Mouse (Mus musculus): ENCODE measurements at regions not wholly inside any gene's neighbourhood (a gene's known extent, or its start where the extent isn't known, plus 50 kb on each side); places are given as distances from the start of the nearest gene placed in this dataset.

DNA sequence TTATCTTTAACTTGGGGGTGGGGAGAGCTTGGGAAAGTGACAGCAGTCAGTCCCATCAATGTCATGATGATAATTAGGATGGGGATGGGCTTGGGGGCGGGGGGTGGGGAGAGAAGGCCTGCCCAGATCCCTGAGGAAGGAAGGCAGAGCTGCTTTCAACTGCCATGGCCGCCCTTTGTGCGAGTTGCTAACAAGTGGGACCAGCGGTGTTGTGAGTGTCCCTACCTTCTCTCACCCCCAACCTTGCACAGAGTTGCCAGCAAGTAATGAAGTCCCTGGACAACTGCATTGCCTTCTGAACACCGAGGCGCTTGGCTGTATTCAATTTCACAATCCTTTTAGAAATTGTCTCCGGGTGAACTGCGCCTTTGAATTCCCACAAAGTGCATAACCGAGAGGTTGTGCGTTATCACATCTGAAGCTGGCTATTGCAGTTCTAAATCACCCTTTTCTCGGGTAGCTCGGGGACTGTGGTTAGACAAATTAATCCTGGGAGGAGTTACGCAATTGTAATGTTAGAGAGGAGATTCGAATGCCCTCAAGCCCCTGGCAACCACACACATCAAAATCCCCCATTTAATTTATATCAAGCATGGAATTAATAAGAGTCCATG is 257.9 kb upstream of the Daam1 start:
- TF ChIP-seq CTCF (IDR thresholded peaks at IDR 0.05; ENCODE audit: extremely low read depth, insufficient read length, insufficient replicate concordance, low read depth, low read length) (no peak), POLR2A (IDR thresholded peaks at IDR 0.05; ENCODE audit: low read depth, low read length) (no peak)

Data from small intestine, adult 2 months (tissue).